Mouse (Mus musculus) brain, embryonic 14.5 days (tissue): ENCODE data around the gene Trp63. TPM values are rescaled to one million over a fixed set of nuclear protein-coding genes. Genes with fewer than 3 reads are reported as not detected.

ENCODE experiments used
- DNase-seq: peaks from one replicate; pipeline ENCODE4 v3.0.0-alpha.2; 2011; ENCODE audit warnings: low read depth
- CTCF ChIP-seq: fragments of 200-500 bp; IDR thresholded peaks from 2 replicates; pipeline ENCODE4 v1.5.1; 2012; ENCODE audit warnings: inconsistent platforms, mild to moderate bottlenecking, moderate library complexity, borderline replicate concordance; ENCODE audit not compliant: insufficient read depth, insufficient read length; ENCODE audit errors: extremely low read depth
- POLR2A ChIP-seq: fragments of 200-500 bp; IDR thresholded peaks from 2 replicates; pipeline ENCODE4 v1.6.1; 2012; ENCODE audit warnings: mild to moderate bottlenecking, inconsistent platforms, borderline replicate concordance; ENCODE audit not compliant: poor library complexity, insufficient read depth, insufficient read length, severe bottlenecking; ENCODE audit errors: extremely low read depth
- polyA plus RNA-seq: library from polyadenylated mRNA; depleted of rRNA; stranded (reverse); fragments of >200 nt; gene quantifications from 2 replicates; pipeline ENCODE4 v1.2.3, GENCODE M21; 2012

The Trp63 gene
- polyA plus RNA-seq, 1 experiment, result 2.2 TPM

- DNase-seq, result no peak
- TF ChIP-seq CTCF, result no peak
- TF ChIP-seq POLR2A, result no peak
These were observed 159.4 kb downstream of the Trp63 start for GRCm38 (mm10) chr16:25842996-25843395.

- TF ChIP-seq POLR2A, result no peak
- no peak for TF ChIP-seq CTCF
- DNase-seq, result no peak
These were observed 160.1 kb downstream of the Trp63 start for GRCm38 (mm10) chr16:25843625-25844024.

GRCm38 (mm10) chr16:25846611-25847010, 163.0 kb downstream of the Trp63 start:
- DNase-seq, result no peak
- TF ChIP-seq CTCF (no peak), POLR2A (no peak)

GRCm38 (mm10) chr16:25848474-25848873, 164.9 kb downstream of the Trp63 start:
- no peak for DNase-seq
- TF ChIP-seq CTCF (no peak), POLR2A (no peak)

GRCm38 (mm10) chr16:25849593-25850464, 166.3 kb downstream of the Trp63 start:
- TF ChIP-seq POLR2A (no peak), CTCF (no peak)
- DNase-seq, result no peak

- TF ChIP-seq CTCF, result no peak
- no peak for TF ChIP-seq POLR2A
These were observed 177.4 kb downstream of the Trp63 start for GRCm38 (mm10) chr16:25860731-25861505.

GRCm38 (mm10) chr16:25865096-25865869, 181.7 kb downstream of the Trp63 start:
- peak; percentile 35 for DNase-seq
- no peak for TF ChIP-seq CTCF
- no peak for TF ChIP-seq POLR2A

More at GRCm38 (mm10) chr16:25860731-25861505, 177.4 kb downstream of the Trp63 start:
- DNase-seq, result no peak

- no peak for DNase-seq
- no peak for TF ChIP-seq CTCF
- no peak for TF ChIP-seq POLR2A
These were observed 187.9 kb downstream of the Trp63 start for GRCm38 (mm10) chr16:25871503-25871902.

GRCm38 (mm10) chr16:25875681-25876080, 192.1 kb downstream of the Trp63 start:
- peak; percentile 22 for DNase-seq
- TF ChIP-seq POLR2A (no peak), CTCF (no peak)

GRCm38 (mm10) chr16:25877416-25877965, 193.9 kb downstream of the Trp63 start:
- TF ChIP-seq POLR2A (no peak), CTCF (no peak)
- no peak for DNase-seq
